Mouse (Mus musculus): ENCODE measurements around the gene Preb.

- no peak for TF ChIP-seq POLR2A (IDR thresholded peaks at IDR 0.05; ENCODE audit: borderline replicate concordance, control insufficient read depth, low read depth, low read length)
- no peak for TF ChIP-seq CTCF (IDR thresholded peaks at IDR 0.05; ENCODE audit: control insufficient read depth, insufficient read depth, low read length)
Measured at GRCm38 (mm10) chr5:30994074-30994473, 33.9 kb upstream of the Preb start.
